Mouse (Mus musculus) layer of hippocampus, adult 8-10 months (tissue): ENCODE results near the gene Zfp638. TPM values are rescaled to one million over a fixed set of nuclear protein-coding genes. Genes with fewer than 3 reads are reported as not detected.
"Not testable (repeated sequence)": the region's sequence is repeated elsewhere in the genome, so short reads cannot be mapped to it uniquely, and the experiment has no call there.

Experiments
- DNase-seq, 2 experiments: peaks; one replicate each; pipeline ENCODE4 v3.0.0; 2022; ENCODE audit warnings: low spot score in 2 of 2
- total RNA-seq, 4 experiments: library from RNA; stranded (reverse); gene quantifications; 2 replicates each; pipeline ENCODE4 v1.2.4; 2022

Gene Zfp638
- 100 to 1,000 TPM; 115 to 150 (median 133) TPM for total RNA-seq

DNA sequence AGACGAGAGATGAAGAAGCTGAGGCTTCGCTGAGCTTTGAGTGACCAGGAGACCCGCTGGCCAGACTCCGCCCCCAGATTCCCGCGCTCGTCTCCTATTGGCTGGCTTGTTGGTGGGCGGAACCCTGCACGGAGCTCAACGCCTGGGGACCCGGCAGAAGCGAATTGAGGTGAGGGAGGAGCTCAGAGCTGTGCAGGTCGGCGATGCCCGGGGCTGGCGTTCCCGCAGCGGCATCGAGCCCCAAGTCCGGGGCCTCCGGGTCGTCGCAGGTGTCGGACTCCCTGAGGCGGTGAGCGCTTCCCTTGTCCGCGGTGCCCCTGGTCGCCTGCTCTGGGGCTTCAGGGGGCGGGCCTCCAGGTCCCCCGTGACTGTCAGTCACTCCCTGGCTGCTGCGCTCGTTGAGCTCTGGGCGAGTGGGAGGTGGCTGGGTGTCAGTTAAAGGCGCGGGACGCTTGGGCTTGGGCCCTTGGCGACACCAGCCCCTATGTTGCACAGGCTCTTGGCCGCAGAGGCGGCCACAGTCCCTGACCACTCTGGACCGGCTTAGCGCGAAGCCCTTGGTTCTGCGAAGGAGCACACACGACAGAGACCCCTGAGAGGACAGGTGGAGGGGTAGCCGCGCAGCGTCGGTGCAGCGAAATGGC, at the start of gene Zfp638:
TSS of gene Zfp638 (plus strand) at position 156 of the 644 bp plus-strand sequence.
- peak; percentile 85 to 91 for DNase-seq

DNA sequence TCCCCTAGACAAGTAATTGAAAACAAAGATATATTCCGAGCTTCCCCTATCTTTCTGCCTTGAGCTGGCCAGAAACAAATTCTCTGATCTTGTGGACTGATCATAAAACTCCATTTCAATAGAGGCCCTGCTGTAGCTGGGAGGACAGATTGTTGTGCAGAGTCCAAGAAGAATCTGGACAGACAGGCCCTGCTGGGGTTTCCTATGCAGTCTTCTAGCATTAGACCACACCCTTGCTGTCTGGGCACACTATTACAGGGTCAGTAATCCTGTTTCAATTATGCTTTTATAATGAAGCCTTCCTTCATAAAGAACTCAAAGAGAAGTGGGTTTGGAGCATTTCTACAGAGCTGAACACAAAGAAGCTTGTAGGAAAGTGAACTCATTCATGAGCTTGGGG, 47.9 kb upstream of the Zfp638 start:
- DNase-seq: no peak

DNA sequence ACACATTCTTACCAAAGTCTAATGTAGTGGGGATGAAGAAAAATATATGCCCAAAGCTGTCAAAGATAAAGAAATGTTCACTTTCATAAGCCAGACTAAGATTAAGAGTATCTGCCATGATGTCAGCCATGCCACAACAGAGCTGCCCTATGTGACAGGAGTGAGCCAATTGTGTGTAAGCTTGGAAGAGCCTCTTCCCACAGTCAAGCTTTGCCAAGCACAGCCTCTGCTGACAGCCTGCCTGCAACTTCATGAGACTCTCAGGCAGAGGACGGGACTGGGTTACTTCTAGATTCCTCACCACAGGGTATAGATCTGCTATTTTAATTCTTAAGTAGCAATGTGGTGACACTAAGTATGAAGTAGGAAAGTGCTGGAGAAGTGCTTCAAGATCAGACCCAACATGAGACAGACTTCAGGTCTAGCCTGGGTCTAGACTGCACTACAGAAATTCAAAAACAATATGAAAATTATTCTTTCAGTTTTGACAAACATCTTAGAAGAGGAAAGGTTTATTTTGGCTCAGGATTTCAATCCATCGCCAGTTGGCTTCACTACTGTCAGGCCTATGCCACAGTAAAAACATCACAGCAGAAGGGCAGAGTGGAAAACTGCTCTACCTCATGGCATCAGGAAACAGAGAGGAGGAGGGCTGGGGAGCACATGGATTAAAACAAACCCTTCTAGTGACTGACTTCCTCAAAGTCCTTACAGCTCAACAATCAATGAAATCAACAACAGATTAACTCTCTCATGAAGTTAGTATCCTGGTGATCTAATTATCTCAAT, 46.0 kb upstream of the Zfp638 start:
- no peak for DNase-seq

DNA sequence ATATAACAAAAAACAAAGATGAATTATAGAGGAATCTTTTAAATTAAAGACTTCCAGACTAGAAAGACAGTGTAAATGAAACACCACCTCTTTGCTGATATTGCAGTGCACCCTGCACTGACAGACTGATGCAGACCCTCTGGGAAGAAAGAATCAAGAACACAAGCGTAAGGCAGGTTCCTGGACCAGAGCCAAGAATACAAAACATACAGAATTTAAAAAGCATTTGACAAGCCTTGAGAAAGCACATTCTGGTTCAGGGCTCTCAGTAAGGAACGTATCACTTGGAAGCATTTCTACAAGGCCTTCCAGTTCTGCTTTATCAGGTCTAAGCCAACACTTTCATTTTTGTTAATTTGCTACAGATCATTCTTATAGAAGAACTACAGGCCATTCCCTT, 45.1 kb upstream of the Zfp638 start:
- no peak for DNase-seq

DNA sequence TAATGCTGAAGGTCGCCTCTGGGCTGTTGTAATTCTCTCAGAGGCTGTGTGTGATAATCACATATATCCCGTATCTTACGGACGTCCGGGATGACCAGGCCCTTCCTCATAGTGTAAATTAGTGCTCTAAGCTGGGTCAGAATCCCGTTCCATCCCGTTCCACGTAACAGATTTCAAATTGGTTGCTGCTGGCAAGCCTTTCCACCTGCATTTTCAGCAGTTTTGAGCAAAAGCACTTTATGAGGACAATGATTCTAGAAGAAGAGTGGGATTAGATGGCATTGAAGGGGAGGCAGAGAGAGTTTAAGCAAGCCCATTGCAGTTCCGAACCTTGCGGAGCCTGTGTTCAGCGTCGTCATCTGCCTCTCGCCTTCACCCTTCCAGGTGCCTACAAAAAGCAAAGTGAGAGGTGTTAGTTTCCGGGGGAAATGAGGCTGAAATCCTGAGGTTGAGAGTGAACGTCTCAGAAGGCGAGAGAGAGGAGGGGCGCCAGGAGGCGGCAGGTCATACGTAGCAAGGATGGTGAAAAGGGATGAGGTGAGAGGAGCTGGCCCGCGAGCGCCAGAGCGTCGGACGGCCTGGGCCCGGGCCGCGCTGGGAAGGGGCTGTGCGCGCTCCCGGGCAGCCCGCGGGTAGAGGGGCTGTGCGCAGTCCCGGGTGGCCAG, 35.8 kb upstream of the Zfp638 start:
- DNase-seq: peak in 1 of 2 experiments; percentile 14

DNA sequence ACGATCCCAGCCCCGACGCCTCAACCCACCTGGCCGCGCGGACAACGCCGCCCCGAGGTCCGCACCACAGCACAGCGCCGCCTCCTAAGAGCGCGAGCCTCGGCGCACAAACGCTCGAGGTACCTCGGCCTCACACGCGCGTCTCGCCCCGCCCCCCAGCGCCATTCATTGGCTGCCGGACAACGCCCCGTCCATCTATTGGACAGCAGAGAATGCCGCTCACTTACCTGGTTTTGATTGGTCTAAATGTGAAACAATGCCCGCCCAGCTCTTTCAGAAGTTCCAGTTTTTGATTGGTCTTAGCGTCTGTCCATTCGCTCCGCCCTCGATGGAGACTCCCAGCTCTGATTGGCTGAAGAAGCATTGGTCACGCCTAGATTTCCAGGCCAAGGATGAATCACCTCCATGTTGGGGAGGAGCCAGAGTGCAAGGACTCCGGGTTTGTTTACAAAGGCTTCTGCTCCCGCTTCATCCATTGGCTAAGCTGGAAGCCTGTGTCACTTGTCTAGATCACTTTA, 35.2 kb upstream of the Zfp638 start, which contains the start of gene Paip2b:
TSS of gene Paip2b (minus strand) at position 136 of the 518 bp plus-strand sequence.
- DNase-seq: peak; percentile 99

DNA sequence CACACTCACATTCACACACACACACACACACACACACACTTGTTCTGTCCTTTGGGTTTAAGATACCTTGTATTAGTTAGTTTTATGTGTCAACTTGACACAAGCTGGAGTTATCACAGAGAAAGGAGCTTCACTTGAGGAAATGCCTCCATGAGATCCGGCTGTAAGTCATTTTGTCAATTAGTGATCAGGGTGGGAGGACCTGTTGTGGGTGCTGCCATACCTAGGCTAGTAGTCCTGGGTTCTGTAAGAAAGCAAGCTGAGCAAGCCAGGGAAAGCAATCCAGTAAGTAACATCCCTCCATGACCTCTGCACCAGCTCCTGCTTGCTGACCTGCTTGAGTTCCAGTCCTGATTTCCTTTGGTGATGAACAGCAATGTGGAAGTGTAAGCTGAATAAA, 34.5 kb upstream of the Zfp638 start:
- not testable (repeated sequence) for DNase-seq

DNA sequence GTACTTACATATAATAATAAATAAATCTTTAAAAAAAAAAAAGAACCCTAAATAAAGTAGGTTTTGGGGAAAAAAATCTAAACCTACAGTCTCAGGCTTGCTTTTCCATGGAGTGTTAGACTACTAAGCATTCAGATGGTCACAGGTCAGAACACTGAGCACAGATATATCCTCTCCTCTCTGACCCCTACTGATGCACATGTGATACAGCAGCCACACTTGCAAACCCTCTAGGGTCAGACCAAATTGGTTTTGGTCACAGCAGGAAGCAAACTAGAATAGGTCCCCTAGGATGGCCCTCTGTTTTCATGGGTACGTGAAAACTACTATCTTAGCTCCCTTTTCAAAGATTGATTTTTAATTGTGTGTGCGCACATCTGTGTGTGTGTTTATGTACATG, 30.1 kb upstream of the Zfp638 start:
- no peak for DNase-seq

DNA sequence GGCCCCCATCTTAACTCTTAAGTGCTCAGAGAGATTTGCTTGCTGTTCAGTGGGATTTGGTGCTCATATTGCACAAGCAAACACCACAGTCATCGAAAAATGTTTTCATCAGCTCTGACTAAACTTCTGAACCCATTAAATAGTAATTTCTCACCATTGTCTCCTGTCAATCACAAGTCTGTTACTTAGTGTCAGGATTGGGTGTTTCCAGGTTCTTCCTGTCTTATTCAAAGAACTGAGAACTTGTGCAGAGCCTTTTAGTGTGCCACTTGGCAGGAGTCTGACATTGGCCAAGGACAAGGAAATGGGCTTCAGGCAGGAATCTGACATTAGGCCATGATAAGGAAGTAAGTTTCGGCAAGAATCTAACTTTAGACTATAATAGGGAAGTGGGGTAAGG, 28.9 kb upstream of the Zfp638 start:
- DNase-seq: no peak

DNA sequence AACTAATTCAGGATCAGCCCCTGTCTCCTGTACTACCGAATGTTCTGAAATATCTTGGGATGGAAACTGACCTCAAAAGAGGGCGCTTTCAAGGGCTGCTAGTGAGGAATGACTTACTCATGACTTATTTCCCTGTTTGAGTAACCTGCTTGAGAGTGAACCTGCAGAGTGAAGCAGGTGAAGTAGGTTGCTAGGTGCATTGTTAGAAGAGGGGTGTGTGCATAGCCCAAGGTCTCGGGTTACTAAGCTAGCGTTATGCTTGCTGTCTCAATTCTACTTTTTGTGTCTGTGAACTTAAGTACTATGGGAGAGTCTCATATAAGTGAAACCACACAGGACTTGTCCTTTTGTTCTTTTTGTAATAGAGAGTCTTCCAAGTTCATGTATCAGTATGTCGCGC, 26.8 kb upstream of the Zfp638 start:
- no peak for DNase-seq

DNA sequence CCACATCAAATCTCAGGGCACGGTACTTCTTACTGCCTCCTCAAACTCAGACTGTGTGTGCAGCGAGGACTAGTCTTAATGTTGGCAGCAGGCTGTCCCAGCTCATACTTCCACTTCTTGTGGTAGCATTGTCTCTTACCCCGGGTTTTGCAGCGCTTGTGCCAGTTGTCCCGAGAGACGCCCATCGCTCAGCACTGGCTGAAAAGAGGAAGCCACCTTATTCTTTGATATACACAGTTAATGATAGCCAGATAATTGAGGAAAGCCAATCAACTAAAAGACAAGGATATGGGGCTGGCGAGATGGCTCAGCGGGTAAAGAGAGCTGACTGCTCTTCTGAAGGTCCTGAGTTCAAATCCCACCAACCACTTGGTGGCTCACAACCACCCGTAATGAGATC, 22.0 kb upstream of the Zfp638 start:
- no peak for DNase-seq

DNA sequence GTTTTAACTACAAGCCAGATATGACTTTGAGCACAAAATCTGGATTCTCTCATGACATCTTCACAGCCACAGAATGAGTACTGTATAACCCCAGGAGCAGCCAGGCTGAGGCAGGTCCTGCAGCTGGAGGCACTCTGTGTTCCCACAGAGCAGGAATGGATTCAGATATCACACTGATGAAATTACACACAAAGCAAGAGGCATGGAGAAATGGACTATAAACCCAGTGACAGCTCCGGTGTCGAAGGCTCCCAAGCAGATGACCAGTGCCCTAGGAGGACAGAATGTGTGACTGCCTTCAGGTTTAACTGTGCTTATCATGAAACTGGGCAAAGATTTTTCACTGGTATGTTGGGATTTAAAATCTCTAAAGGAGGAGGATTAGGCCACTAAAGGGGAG, 20.8 kb upstream of the Zfp638 start:
- no peak for DNase-seq

DNA sequence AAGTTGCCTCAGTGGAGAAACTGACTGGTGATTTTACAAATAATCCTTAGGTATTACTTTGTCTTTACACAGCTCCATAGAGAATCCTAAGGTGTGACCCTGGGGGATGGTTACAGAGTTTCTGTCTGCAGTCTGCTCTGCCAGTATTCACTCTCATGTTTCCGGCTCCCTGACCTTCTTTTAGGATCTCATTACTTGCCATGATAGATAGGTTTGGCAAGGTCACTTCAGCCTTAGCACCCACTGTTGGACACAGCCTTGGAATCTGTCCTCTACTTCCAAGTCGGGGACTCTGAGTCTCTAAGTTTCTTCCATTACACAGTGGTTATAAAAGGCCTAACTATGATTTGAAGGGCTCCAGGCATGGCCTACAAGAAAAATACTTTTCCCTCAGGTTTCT, 17.5 kb upstream of the Zfp638 start:
- DNase-seq: no peak

DNA sequence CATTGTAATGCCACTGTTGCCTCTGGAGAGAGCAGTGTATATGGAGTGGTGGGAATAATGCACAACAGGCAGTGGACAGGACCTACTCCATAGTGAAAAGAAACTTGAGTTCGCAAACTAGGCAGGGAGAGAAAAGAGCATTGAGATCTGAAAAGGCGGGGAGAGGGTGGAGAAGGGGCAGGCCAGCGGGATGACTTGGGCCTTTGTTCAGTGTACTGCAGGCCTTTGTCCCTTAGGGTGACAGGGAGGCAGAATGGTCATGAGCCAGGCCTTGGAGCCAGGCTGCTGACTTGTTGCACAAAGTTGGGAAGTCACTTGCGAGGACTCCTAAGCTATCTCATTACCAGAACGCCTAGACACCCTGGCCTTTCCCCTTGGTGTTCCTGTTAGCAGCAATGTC, 9.4 kb upstream of the Zfp638 start:
- DNase-seq: peak; percentile 39 to 47

DNA sequence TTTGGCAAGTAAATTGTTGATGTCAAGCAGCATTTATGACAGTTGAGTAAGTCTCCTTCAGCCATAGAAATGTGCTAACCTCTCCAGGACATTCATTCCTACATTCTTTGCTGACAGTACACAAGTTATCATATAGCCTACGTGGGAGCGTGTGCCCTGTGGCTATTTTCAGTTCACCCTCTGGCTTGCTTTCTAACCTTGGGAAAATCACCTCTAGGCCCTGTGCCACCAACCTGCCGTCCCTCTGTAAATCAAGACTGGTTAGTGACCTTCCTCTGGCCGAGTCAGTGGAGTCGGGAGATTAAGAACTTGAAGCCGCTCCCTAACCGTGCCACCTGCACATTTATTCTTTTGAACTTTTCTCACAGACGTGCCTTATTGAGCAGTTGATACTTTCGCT, 6.9 kb upstream of the Zfp638 start:
- no peak for DNase-seq

DNA sequence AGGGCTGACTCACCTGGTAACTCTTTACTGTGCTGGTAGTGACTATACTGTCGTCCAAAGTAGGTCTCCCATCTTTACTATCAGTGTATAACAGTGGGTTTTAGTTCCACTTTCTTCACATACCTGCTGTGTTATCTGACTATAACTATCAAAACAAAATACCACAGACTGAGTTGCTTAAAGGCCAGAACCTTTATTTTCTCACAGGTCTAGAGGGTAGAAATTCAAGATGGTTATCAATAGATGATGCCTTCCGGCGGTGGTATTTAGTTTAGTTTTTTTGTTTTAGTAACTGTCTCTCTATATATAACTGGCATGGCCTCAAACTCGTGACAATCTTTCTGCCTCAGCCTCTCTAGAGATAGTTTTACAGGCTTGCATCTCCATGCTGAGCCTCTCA, 3.4 kb upstream of the Zfp638 start:
- DNase-seq: no peak

DNA sequence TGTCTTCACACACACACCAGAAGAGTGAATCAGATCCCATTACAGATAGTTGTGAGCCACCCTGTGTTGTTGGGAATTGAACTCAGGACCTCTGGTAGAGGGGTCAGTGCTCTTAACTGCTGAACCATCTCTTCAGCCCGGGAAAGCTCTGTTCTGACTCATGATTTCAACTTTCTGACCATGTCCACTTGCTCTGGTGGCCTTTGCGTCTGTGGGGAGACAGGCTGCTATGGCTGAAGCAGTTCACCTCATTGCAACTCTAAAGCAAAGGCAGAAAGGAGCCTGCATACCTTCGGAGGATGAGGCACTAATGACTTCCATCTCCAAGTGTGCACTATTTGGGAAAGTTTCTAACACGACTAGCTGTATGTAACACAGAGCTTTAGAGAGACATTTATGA, 486 bp upstream of the Zfp638 start:
- no peak for DNase-seq

DNA sequence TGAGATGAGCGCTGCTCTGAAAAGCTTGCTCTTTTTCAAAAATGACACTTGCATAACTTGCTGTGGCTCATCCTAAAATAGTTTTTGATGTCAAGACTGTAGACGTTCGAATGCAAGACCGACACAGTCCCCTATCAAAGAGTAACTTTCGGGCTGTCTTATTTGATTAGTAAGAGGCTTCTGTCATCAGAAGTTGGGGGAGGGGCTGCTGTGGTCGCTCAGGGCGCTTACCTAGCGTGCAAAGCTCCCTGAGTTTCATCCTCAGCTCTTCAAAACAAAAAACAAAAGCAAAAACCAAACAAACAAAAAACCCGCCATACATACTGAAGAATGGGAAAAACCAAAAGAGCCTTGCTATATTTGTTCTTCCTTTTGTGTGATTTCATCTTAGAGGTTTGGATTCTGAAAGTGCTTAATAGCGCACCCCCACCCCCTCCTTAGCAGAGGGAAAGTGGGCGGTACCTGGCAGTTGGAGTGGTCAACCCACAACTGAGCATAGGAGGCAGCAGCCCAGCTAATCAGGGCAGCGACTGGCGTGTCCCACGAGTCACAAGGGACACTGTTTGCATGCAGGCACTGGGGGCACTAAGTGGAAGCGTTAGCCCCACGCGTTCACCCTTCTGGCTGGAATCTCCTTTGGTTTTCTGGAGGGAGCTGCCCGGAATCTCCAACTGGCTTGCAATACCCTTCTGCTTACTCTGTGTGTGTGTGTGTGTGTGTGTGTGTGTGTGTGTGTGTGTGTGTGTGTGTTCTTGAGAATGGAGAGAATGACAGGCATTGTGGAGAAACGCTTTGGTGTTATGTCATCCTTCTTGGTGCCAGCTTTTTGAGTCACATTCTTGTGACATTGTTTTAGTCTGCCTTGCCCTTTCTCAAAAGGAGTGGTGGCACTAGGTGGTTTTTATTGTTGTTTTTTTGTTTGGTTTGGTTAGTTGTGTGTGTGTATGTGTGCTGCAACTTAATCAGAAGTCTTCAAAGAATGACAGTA, 983 bp downstream of the Zfp638 start:
- DNase-seq: peak; percentile 55 to 64

DNA sequence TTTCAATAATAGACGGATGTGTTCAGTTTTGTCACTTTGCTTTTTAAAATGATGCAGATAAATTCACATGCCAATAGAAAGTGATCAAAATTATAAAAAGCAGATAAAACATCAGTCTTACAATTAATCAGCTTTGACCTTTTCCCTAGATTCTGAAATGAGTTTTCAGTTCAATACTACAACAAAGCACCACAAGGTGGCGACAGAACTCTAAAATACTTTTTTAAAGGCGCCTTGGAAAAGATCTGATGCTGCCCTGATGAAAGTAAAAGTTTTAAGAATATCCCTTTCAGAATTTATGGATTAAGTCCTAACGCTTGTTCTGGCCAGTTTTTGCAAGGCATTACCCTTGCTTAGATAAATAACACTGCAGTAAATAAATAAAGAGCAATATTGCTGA, 12.9 kb downstream of the Zfp638 start:
- DNase-seq: peak in 1 of 2 experiments; percentile 32

DNA sequence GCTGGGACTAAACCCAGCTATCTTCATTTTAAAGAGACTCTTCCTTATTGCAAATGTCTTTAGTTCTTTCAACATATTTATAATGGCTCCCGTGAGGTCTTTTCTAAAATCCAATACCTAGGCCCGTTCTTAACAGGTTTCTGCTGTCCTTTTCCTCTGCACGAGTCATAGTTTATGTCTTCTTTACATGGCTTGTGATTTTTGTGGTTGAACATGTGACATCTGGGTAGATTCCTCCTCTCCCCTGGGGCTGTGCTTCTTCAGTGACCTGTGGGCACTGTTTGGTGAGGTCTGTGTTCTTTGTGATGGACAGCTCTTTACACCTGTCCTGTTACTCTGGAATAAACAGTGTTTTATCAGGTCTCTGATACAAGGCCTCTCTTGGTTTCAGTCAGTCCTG, 19.9 kb downstream of the Zfp638 start:
- no peak for DNase-seq

DNA sequence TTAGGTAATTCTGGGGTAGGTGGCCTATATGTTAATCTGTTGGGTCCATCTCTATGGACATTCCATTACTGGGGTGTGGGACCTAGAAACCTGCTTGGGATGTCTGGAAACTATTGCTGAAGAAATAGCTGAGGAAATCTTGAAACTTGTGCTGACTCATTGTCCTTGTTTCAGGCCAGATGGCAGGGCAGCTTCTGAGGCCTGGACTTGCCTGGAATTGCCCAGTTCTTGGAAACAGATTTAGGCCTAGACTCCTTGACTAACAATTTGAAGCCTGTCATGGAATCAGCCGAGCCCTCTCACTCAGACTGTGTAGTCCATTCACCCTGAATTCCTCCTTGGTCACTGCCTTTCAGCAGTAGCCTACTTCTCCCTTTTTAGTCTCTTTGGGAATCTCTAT, 21.9 kb downstream of the Zfp638 start:
- DNase-seq: no peak
